Mouse (Mus musculus) hindbrain, embryonic 11.5 days (tissue): ENCODE results near the gene Hist1h4d. TPM values are rescaled to one million over a fixed set of nuclear protein-coding genes. Genes with fewer than 3 reads are reported as not detected.

Source experiments
- ATAC-seq: fragments of 200-750 bp; cut with Nextera tagmentation; 2 replicates; pipeline ENCODE4 v1.8.0; 2017; ENCODE audit warnings: mild to moderate bottlenecking, moderate TSS enrichment, moderate library complexity; ENCODE audit not compliant: low FRiP score
- DNase-seq: peaks from one replicate; pipeline ENCODE4 v3.0.0-alpha.2; 2015; ENCODE audit warnings: low spot score
- H3K27ac ChIP-seq: fragments of 300-500 bp; sonication (generic); 2 replicates; pipeline ENCODE4 v1.5.1; 2014; ENCODE audit warnings: mild to moderate bottlenecking, low read depth, low read length
- H3K27me3 ChIP-seq: fragments of 300-500 bp; sonication (generic); 2 replicates; pipeline ENCODE4 v1.6.1; 2014; ENCODE audit warnings: mild to moderate bottlenecking, low read length, moderate library complexity, mixed read lengths; ENCODE audit not compliant: control insufficient read depth, insufficient read depth
- H3K36me3 ChIP-seq: fragments of 300-500 bp; sonication (generic); 2 replicates; pipeline ENCODE4 v1.6.1; 2014; ENCODE audit warnings: mild to moderate bottlenecking, low read length, moderate library complexity, mixed read lengths; ENCODE audit not compliant: control insufficient read depth, insufficient read depth
- H3K4me1 ChIP-seq: fragments of 300-500 bp; sonication (generic); replicated peaks from 2 replicates; pipeline ENCODE4 v1.6.1; 2014; ENCODE audit warnings: low read length, mixed read lengths; ENCODE audit not compliant: control insufficient read depth, insufficient read depth
- H3K4me2 ChIP-seq: fragments of 300-500 bp; sonication (generic); replicated peaks from 2 replicates; pipeline ENCODE4 v1.6.1; 2014; ENCODE audit warnings: mild to moderate bottlenecking, low read depth, low read length
- H3K4me3 ChIP-seq: fragments of 300-500 bp; sonication (generic); 2 replicates; pipeline ENCODE4 v1.5.1; 2014; ENCODE audit warnings: low read depth, low read length
- H3K9ac ChIP-seq: fragments of 300-500 bp; sonication (generic); 2 replicates; pipeline ENCODE4 v1.6.1; 2014; ENCODE audit warnings: low read depth, low read length
- H3K9me3 ChIP-seq: fragments of 300-500 bp; sonication (generic); 2 replicates; pipeline ENCODE4 v1.6.1; 2016; ENCODE audit warnings: low read length; ENCODE audit not compliant: control insufficient read depth
- WGBS: fragments of 180-500 bp; shearing (Covaris S2); extraction: QIAGEN DNeasy Blood & Tissue Kit; methylation state at CpG from one replicate; pipeline ENCODE4 v1.1.7; 2014; 5-methylcytosine and 5-hydroxymethylcytosine counted together
- polyA plus RNA-seq: library from polyadenylated mRNA; unstranded; fragments of >200 nt; fragmentation: Nextera tagmentation; extraction: Ambion mirVana; gene quantifications from 2 replicates; pipeline ENCODE4 v1.2.1, GENCODE M21; 2014

Hist1h4d gene
- polyA plus RNA-seq, 1 experiment from 2014 or later = 95.9 TPM

GRCm38 (mm10) chr13:23597957-23598356, 16.6 kb downstream of the Hist1h4d start:
- no peak overlapping the region for H3K4me2 ChIP-seq
- H3K4me1 ChIP-seq = no peaks in the 10 kb centered on the region
- DNase-seq (peak; percentile 84), ATAC-seq (peak; percentile 30; the same call in 1 of the 2 replicates)
- H3K9ac ChIP-seq = no peak overlapping the region
- no peaks in the 10 kb centered on the region for H3K9me3 ChIP-seq
- 7% methylated on average over 9 of the region's 9 CpGs for WGBS
- no peaks in the 10 kb centered on the region for H3K36me3 ChIP-seq
- H3K27ac ChIP-seq = no peak overlapping the region
- no peaks in the 10 kb centered on the region for H3K27me3 ChIP-seq
- H3K4me3 ChIP-seq = no peak overlapping the region

DNA sequence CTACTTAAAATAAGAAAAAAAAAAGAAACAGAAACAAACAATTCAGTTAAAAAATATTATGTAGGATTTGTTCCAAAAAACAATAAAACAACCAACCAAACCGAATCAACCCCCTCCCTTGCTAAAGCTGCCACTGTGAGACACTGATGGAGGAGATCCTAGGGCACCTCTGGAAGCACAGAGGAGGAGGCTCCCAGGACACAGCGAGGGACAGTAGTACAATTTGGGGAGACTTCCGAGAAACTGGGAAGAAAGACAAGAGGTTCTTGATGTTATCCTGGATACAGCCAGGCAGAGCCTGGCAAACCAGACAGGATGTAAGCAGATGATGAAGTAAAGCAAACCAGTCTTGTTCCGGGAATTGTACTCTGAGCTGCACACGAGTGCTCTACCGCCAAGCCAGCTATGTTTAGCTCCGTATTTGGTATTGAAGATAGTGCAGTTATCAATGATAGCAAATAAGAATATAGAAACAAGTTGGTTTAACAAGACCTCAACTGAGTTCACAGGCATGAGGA, 21.8 kb downstream of the Hist1h4d start:
- Histone ChIP-seq H3K4me3 (no peak overlapping the region), H3K4me2 (no peak overlapping the region), H3K27me3 (no peaks in the 10 kb centered on the region), H3K4me1 (no peaks in the 10 kb centered on the region), H3K27ac (no peak overlapping the region), H3K9me3 (no peaks in the 10 kb centered on the region), H3K36me3 (no peaks in the 10 kb centered on the region), H3K9ac (no peak overlapping the region)
- ATAC-seq (no peak), DNase-seq (no peak)
- WGBS = 84% methylated on average over 7 of the region's 7 CpGs

DNA sequence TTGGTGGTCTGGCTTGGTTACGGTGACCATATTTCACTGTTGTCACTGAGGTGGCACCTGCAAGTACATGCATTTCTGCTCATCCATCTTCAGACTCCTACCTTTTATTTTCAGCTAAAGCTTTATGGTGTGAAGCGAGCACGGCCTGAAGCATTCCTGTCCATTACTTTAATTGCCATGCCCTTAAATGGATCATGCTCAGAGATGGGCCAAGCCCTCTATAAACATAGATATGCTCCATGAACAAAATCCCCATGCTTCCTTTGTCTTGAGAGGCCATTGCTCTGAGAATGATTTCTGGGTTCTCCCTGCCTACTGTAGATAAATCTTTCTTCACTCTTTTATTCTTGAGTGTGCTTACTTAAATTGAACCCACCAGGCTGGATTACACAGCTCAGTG, 23.1 kb downstream of the Hist1h4d start:
- 90% methylated on average over 3 of the region's 3 CpGs for WGBS

DNA sequence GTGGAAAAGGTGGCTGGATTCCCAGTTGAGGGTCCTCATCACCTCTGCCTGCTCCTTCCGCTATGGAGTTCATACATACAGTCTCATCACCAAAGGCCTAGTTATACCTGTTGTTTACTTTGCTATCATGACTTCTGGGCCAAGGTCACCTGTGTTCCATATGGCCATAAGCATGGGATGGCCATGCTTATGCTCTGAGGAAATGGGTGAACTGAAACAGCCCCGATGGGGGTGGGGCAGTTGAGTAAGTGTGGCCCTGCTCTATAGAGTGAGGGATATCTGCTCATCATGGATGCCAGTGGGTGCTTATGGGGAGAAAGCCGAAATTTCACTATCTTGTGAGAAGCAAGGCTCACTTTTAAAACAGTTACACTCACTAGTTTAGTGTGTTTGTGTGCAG, 23.7 kb downstream of the Hist1h4d start:
- no peak for ATAC-seq
- WGBS = 88% methylated on average over 3 of the region's 3 CpGs
- Histone ChIP-seq H3K36me3 (no peaks in the 10 kb centered on the region), H3K4me2 (no peak overlapping the region), H3K9me3 (no peaks in the 10 kb centered on the region), H3K27ac (no peak overlapping the region), H3K27me3 (no peaks in the 10 kb centered on the region), H3K4me3 (no peak overlapping the region), H3K4me1 (no peaks in the 10 kb centered on the region), H3K9ac (no peak overlapping the region)
- DNase-seq = no peak

More for the DNA sequence above, 23.1 kb downstream of the Hist1h4d start:
- no peaks in the 10 kb centered on the region for H3K36me3 ChIP-seq
- no peak overlapping the region for H3K9ac ChIP-seq
- no peaks in the 10 kb centered on the region for H3K4me1 ChIP-seq
- no peak overlapping the region for H3K4me3 ChIP-seq
- no peak overlapping the region for H3K4me2 ChIP-seq
- no peak overlapping the region for H3K27ac ChIP-seq
- no peak for ATAC-seq
- no peak for DNase-seq
- no peaks in the 10 kb centered on the region for H3K27me3 ChIP-seq
- H3K9me3 ChIP-seq = no peaks in the 10 kb centered on the region

DNA sequence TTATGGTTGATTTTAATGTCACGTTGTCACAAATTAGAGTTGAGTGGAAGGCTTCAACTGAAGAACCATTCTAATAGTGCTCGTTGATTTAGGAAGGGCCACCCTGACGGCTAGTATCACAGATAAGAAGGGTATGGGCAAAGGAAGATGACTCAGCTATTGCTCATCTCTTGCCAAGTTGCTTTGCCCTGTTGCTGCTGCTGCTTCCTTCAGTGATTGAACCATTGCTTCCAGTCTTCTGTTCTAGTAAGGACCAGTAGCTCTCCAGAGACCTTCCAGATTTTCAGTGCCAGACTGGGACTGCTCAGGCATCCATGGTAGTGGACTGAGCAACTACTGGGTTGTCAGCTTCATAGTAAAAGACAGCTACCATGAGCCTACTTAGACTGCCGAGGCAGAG, 27.8 kb downstream of the Hist1h4d start:
- ATAC-seq = no peak
- Histone ChIP-seq H3K9me3 (no peaks in the 10 kb centered on the region), H3K9ac (no peak overlapping the region), H3K27me3 (no peaks in the 10 kb centered on the region), H3K36me3 (no peaks in the 10 kb centered on the region), H3K4me2 (no peak overlapping the region), H3K4me1 (no peaks in the 10 kb centered on the region), H3K27ac (no peak overlapping the region), H3K4me3 (no peak overlapping the region)
- DNase-seq = no peak
- WGBS = 88% methylated on average over 4 of the region's 4 CpGs

GRCm38 (mm10) chr13:23609844-23610243, 28.4 kb downstream of the Hist1h4d start:
- no peak for ATAC-seq
- H3K4me2 ChIP-seq = no peak overlapping the region
- DNase-seq = no peak
- no peaks in the 10 kb centered on the region for H3K27me3 ChIP-seq
- no peak overlapping the region for H3K27ac ChIP-seq
- no peaks in the 10 kb centered on the region for H3K36me3 ChIP-seq
- no peak overlapping the region for H3K9ac ChIP-seq
- no peaks in the 10 kb centered on the region for H3K4me1 ChIP-seq
- no peak overlapping the region for H3K4me3 ChIP-seq
- H3K9me3 ChIP-seq = no peaks in the 10 kb centered on the region

GRCm38 (mm10) chr13:23610393-23610792, 29.0 kb downstream of the Hist1h4d start:
- no peak overlapping the region for H3K9ac ChIP-seq
- no peak overlapping the region for H3K4me2 ChIP-seq
- ATAC-seq (no peak), DNase-seq (no peak)
- no peak overlapping the region for H3K4me3 ChIP-seq
- no peak overlapping the region for H3K27ac ChIP-seq
- WGBS = 79% methylated on average over 2 of the region's 2 CpGs
- no peaks in the 10 kb centered on the region for H3K9me3 ChIP-seq
- H3K27me3 ChIP-seq = no peaks in the 10 kb centered on the region
- no peaks in the 10 kb centered on the region for H3K36me3 ChIP-seq
- no peaks in the 10 kb centered on the region for H3K4me1 ChIP-seq

DNA sequence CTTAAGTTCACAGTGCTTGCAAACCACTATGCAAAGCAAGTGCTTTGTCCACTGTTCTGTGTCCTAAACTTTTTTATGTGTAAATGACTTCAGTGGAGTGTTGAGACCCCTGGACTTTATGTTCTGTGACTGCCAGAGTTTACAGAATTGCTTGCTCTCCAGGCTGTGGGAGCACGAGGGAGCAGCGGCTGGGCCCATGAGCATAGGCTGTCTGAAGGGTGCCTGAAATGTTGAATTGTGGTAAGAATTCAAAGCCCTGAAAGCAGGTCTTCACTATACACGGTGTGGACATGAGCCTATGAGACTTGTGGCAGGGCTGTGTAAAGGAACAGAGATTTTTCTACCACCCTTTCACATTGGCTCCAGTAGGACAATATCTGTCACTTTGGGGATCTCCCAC, 30.2 kb downstream of the Hist1h4d start:
- Histone ChIP-seq H3K27me3 (no peaks in the 10 kb centered on the region), H3K9ac (no peak overlapping the region), H3K4me3 (no peak overlapping the region), H3K36me3 (no peaks in the 10 kb centered on the region), H3K27ac (no peak overlapping the region), H3K9me3 (no peaks in the 10 kb centered on the region), H3K4me1 (no peaks in the 10 kb centered on the region), H3K4me2 (no peak overlapping the region)
- ATAC-seq = no peak
- 89% methylated on average over 3 of the region's 3 CpGs for WGBS
- DNase-seq = no peak

DNA sequence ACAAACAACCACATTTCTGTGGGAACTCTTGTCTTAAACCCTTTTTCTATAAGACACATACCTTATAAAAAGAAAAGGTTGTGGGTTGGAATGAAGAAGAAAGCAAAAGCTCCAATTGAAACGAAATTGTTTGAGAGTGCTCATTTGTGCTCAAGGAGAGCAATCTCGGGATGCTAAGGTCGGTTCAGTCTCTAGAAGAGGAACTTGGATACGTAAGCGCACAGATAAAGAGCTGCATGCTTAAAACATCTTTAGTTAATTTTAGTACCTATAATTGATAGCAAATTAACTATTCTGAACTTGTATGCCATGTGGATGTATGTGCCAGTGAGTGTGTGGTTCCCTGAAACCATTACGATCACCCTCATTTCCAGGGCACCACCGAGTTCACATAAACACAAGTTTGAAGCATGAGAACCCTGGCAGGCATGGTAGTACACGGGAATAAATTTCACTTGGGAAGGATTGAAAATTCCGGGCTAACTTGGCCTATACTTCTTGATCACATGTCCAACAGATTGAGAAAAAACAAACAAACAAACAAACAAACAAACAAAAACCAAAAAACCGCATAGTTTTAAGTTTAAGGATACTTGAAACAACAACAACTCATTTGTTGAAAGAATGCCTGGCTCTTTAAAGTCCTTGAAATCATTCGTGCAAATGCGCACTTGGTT, 38.8 kb downstream of the Hist1h4d start:
- Histone ChIP-seq H3K4me2 (peak overlapping the region; percentile 93), H3K4me3 (peak overlapping the region; percentile 61), H3K9ac (peak overlapping the region; percentile 89), H3K4me1 (no peaks in the 10 kb centered on the region), H3K36me3 (no peaks in the 10 kb centered on the region), H3K27ac (peak overlapping the region; percentile 96), H3K27me3 (no peaks in the 10 kb centered on the region), H3K9me3 (no peaks in the 10 kb centered on the region)
- no peak for ATAC-seq
- DNase-seq = peak; percentile 19
- WGBS = 59% methylated on average over 12 of the region's 12 CpGs
